Mouse (Mus musculus): ENCODE results near the gene Trir. TPM values are rescaled to one million over a fixed set of nuclear protein-coding genes. Genes with fewer than 3 reads are reported as not detected.
A peak's percentile ranks its signal among the peaks of the same experiment; 100 is the strongest.

Gene Trir
- polyA plus RNA-seq, 1 experiment = 68.5 TPM

GRCm38 (mm10) chr8:85037366-85037680 is 10.7 kb downstream of the Trir start:
- Histone ChIP-seq H3K27ac (replicated peaks; ENCODE audit: low read depth, low read length) (peak overlapping the region; percentile 24; the same call in 1 of the 2 replicates), H3K4me1 (ENCODE audit: control insufficient read depth, insufficient read depth, insufficient read length, low read length) (peaks cover 6% of the 10 kb centered on the region; the same call in 1 of the 2 replicates), H3K4me3 (ENCODE audit: insufficient read depth, low read depth, low read length) (peak overlapping the region; percentile 82)

GRCm38 (mm10) chr8:85037681-85038531 is 11.3 kb downstream of the Trir start:
- Histone ChIP-seq H3K4me1 (ENCODE audit: control insufficient read depth, insufficient read depth, insufficient read length, low read length) (peaks cover 6% of the 10 kb centered on the region; the same call in 1 of the 2 replicates), H3K27ac (replicated peaks; ENCODE audit: low read depth, low read length) (peak overlapping the region; percentile 8; the same call in 1 of the 2 replicates), H3K4me3 (ENCODE audit: insufficient read depth, low read depth, low read length) (peak overlapping the region; percentile 82)

DNA sequence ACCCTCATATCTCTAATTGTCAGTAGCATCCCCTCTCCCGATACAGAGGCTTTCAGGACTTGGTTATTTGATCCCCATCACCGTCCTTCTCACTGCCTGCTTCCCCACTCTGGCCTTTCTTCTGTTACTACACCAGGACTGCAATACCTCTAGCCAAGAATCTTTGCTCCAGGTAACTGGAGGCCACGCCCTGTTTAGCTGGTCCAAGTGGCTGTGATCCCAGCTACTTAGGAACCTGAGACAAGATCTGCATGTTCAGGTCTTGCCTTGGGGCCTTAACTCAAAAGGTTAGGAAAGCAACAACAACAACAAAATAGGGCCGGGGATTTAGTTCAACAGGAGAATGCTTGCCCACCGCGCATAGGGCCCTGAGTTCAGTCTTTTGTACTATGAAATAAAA is 17.0 kb downstream of the Trir start:
- Histone ChIP-seq H3K4me3 (ENCODE audit: insufficient read depth, low read depth, low read length) (no peak overlapping the region), H3K4me1 (ENCODE audit: control insufficient read depth, insufficient read depth, insufficient read length, low read length) (no peaks in the 10 kb centered on the region), H3K27ac (replicated peaks; ENCODE audit: low read depth, low read length) (no peak overlapping the region)

DNA sequence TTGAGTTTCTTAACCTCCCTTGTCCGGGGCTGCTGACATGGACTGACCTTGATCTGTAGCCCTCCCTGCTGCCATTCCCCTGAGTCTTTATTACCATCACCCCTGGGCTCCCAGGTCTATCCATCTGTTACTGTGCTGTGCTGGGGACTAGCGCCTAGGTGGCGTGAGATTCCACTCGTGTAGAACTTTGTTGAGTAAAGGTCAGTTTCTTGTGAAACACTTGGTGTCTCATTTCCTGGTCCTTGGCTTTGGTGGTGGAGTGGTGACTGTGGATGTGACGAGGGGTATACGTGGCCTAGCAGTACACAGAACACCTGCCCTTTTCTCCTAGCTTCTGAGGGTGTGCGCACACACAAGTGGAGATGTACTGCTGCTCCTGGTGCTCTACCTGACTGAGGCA is 30.7 kb downstream of the Trir start:
- H3K4me1 ChIP-seq (ENCODE audit: control insufficient read depth, insufficient read depth, insufficient read length, low read length) = peaks cover 5% of the 10 kb centered on the region; the same call in 1 of the 2 replicates
- H3K27ac ChIP-seq (replicated peaks; ENCODE audit: low read depth, low read length) = no peak overlapping the region
- no peak overlapping the region for H3K4me3 ChIP-seq (ENCODE audit: insufficient read depth, low read depth, low read length)

- peak within 1 kb of the TSS; percentile 95 for H3K4me3 ChIP-seq (ENCODE audit: insufficient read depth, low read depth, low read length)
- peaks cover 5% of the 10 kb centered on the region; the same call in 1 of the 2 replicates for H3K4me1 ChIP-seq (ENCODE audit: control insufficient read depth, insufficient read depth, insufficient read length, low read length)
- H3K27ac ChIP-seq (replicated peaks; ENCODE audit: low read depth, low read length) = no peak within 1 kb of the TSS
Measured at GRCm38 (mm10) chr8:85059879-85060616, 33.4 kb downstream of the Trir start, which contains the start of gene Fbxw9. Gene Fbxw9 (plus strand): TSS chr8:85060055.

DNA sequence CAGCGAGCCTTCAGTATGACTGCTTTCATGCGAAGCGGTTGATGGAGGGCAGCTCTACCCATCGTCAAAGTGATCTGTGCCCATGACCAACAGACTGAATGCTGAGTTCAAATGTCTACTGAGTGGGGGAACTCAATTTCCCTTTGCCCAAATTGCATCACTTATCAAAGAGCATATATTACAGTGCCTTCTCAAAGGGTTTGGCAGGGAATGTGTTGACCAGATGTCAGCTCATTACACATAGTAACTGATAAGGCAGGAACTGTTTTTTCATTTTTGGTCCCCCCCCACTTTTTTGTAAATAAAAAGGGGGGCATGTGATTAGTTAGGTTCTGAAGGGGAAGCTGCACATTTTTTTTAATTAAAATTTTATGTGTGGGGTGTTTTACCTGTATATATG is 36.0 kb downstream of the Trir start:
- Histone ChIP-seq H3K27ac (replicated peaks; ENCODE audit: low read depth, low read length) (no peak overlapping the region), H3K4me1 (ENCODE audit: control insufficient read depth, insufficient read depth, insufficient read length, low read length) (peaks cover 5% of the 10 kb centered on the region; the same call in 1 of the 2 replicates), H3K4me3 (ENCODE audit: insufficient read depth, low read depth, low read length) (no peak overlapping the region)

DNA sequence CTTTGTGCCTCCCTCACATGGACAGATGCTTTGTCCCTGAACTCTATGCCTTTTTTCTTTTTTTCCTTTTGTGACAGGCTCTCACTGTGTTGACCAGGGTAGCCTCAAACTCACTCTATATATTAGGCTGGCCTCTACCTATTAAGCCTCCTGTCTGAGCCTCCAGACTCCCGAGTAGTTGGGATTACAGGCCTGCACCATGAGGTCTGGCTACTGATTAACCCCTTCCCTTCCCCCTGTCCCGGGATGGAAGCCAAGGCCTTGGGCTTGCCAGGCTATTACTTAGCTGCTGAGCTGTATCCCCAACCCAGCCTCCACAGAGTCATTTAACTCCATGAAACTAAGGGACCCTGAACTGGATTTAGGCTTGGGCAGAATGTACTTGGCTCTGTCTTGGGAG is 38.6 kb downstream of the Trir start:
- Histone ChIP-seq H3K4me3 (ENCODE audit: insufficient read depth, low read depth, low read length) (no peak overlapping the region), H3K27ac (replicated peaks; ENCODE audit: low read depth, low read length) (no peak overlapping the region), H3K4me1 (ENCODE audit: control insufficient read depth, insufficient read depth, insufficient read length, low read length) (peaks cover 5% of the 10 kb centered on the region; the same call in 1 of the 2 replicates)

DNA sequence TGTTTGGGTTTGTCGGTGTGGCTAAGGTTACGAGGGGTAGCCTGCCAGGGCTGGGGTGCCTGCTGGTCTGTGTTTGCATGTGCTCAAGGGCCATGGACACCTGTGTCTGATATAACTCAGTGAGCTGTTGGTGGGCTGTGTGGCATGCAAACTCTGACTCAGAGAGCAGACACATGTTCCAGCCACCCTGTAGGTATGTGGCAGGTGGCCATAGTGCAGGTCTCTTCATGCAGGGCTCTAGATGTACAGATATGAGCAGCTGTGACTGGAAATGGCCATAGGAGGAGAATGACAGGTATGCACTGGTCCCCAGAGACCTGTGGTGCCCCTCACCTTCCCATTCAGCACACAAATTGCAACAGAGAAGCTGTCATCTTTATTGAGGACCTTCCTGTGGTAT is 40.5 kb downstream of the Trir start:
- H3K27ac ChIP-seq (replicated peaks; ENCODE audit: low read depth, low read length) = no peak overlapping the region
- no peak overlapping the region for H3K4me3 ChIP-seq (ENCODE audit: insufficient read depth, low read depth, low read length)
- peaks cover 2% of the 10 kb centered on the region; the same call in 1 of the 2 replicates for H3K4me1 ChIP-seq (ENCODE audit: control insufficient read depth, insufficient read depth, insufficient read length, low read length)

DNA sequence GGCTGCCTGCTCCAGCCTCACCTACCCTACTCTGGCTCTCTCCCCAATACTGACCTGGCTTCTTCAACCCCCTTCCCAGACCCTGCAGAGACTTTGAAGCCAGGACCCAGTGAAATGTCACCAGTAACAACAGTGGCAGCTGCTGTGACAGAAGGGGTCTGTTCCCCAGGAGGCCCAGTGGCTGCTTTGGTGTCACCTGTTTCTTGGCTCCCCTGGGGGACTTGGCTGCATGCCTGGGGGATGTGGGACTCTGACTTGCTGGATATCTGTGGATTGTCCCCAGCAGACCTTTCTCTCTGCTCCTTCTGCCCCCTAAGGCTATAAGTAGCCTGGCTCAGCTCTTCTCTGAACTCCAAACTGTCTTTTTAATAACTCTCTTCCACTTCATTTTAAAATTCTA is 41.4 kb downstream of the Trir start, which contains the start of gene Gm5741:
Gene Gm5741 (minus strand): TSS at position 1 of the 400 bp plus-strand sequence.
- Histone ChIP-seq H3K4me1 (ENCODE audit: control insufficient read depth, insufficient read depth, insufficient read length, low read length) (peaks cover 2% of the 10 kb centered on the region; the same call in 1 of the 2 replicates), H3K27ac (replicated peaks; ENCODE audit: low read depth, low read length) (no peak within 1 kb of the TSS), H3K4me3 (ENCODE audit: insufficient read depth, low read depth, low read length) (no peak within 1 kb of the TSS)

DNA sequence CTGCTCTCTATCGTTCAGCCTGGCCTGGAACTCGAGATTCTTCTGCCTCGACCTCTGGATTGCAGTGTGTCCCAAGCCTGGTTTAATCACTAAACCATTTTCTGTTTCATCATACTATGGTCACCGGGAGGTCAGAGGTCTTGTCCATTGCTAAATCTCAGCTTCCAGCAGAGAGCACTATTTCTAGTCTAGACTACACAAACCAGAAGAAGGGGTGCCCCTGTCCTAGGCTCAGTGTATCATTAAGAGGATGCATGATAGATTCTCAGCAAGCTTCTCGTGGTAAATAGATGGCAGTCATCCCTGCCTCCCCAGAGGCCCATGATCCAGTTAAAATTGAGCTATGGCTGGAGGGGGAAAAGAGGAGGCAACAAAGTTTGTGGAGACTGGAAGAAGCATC is 44.4 kb downstream of the Trir start:
- peak overlapping the region; percentile 56; the same call in 1 of the 2 replicates for H3K27ac ChIP-seq (replicated peaks; ENCODE audit: low read depth, low read length)
- H3K4me3 ChIP-seq (ENCODE audit: insufficient read depth, low read depth, low read length) = peak overlapping the region; percentile 95
- H3K4me1 ChIP-seq (ENCODE audit: control insufficient read depth, insufficient read depth, insufficient read length, low read length) = peaks cover 2% of the 10 kb centered on the region; the same call in 1 of the 2 replicates

DNA sequence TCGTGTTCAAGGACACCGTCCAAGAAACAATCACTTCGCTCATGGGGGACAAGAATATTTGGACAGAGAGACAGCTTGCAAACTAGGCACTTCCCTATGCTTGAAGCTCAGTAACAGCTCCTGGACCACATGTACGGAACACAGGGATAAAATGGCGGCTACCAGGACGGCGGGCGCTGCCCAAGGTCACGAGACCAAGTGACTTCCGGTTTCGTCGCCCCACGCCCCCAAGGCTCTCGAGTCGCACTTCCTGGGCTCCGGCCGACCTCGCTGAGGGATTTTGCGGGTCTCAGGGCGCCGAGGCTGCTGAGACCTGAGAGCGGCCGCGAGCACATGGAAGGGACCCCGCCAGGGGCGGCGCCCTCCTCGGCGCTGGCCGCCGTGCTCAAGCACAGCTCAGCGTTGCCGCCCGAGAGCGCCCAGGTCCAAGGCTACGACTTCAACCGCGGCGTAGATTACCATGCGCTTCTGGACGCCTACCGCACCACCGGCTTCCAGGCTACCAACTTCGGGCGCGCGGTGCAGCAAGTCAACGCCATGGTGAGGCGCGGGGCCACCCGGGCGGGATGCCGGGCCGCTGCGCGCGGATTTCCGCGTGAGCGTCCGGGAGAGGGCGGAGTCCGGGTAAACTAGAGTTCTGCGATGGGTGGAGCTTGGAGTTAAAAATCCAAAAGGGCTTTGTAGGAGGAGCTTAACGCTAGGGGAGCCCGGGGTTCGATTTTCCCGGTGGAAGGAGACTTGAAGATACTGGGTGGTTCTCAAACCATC is 45.1 kb downstream of the Trir start, which contains the start of gene Dhps:
Gene Dhps (plus strand): TSS at position 244 of the 768 bp plus-strand sequence.
- Histone ChIP-seq H3K27ac (replicated peaks; ENCODE audit: low read depth, low read length) (peak within 1 kb of the TSS; percentile 93), H3K4me1 (ENCODE audit: control insufficient read depth, insufficient read depth, insufficient read length, low read length) (peaks cover 2% of the 10 kb centered on the region; the same call in 1 of the 2 replicates), H3K4me3 (ENCODE audit: insufficient read depth, low read depth, low read length) (peak within 1 kb of the TSS; percentile 95)

- Histone ChIP-seq H3K4me1 (ENCODE audit: control insufficient read depth, insufficient read depth, insufficient read length, low read length) (peaks cover 2% of the 10 kb centered on the region; the same call in 1 of the 2 replicates), H3K27ac (replicated peaks; ENCODE audit: low read depth, low read length) (peak overlapping the region; percentile 44; the same call in 1 of the 2 replicates), H3K4me3 (ENCODE audit: insufficient read depth, low read depth, low read length) (peak overlapping the region; percentile 95)
Measured at GRCm38 (mm10) chr8:85072364-85072929, 45.8 kb downstream of the Trir start.

- Histone ChIP-seq H3K4me1 (ENCODE audit: control insufficient read depth, insufficient read depth, insufficient read length, low read length) (peaks cover 2% of the 10 kb centered on the region; the same call in 1 of the 2 replicates), H3K4me3 (ENCODE audit: insufficient read depth, low read depth, low read length) (no peak overlapping the region), H3K27ac (replicated peaks; ENCODE audit: low read depth, low read length) (no peak overlapping the region)
Measured at GRCm38 (mm10) chr8:85073041-85073612, 46.5 kb downstream of the Trir start.

DNA sequence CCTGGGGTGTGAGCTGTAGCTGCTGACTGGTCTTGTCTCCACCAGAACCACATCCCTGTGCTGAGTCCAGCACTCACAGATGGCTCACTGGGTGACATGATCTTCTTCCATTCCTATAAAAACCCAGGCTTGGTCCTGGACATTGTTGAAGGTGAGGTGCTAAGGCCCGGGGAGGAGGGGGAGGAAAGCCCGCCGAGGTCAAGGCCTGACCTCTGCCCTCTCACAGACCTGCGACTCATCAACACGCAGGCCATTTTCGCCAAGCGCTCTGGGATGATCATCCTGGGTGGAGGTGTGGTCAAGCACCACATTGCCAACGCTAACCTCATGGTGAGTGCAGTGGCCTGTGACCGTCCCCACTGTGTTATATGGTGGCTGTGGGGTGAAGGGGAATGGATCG is 47.5 kb downstream of the Trir start:
- Histone ChIP-seq H3K4me3 (ENCODE audit: insufficient read depth, low read depth, low read length) (no peak overlapping the region), H3K4me1 (ENCODE audit: control insufficient read depth, insufficient read depth, insufficient read length, low read length) (peaks cover 2% of the 10 kb centered on the region; the same call in 1 of the 2 replicates), H3K27ac (replicated peaks; ENCODE audit: low read depth, low read length) (no peak overlapping the region)

Measured in brown adipose tissue, adult 24 weeks (tissue).